Mouse (Mus musculus): ENCODE measurements around the gene Clip2. TPM values are rescaled to one million over a fixed set of nuclear protein-coding genes. Genes with fewer than 3 reads are reported as not detected.
"Not testable (repeated sequence)": the region's sequence is repeated elsewhere in the genome, so short reads cannot be mapped to it uniquely, and the experiment has no call there.

The Clip2 gene
- polyA plus RNA-seq, 1 experiment from 2014 or later = 8.0 TPM

DNA sequence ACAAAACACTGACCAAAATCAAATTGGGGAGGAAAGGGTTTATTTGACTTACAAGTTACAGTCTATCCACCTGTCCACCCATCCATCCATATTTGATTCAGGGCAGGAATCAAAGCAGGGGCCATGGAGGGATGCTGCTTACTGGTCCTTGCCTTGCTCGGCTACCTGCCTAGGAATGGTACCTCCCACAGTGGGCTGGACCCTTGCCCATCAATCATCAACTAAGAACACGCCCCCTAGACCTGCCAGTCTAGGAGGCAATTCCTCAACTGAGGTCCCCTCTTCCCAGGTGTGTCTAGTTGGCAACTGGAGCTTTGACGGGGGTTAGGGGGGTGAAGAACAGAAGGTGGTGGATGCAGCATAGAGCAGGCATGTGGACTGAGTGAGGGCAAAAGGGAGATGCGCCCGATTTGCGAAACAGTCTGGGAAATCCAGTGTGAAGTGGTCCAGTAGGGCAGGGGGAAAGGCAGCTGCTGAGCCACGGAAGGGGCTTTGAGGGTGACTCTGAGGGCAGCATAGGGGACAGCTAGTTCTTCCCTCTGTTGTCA, 67.0 kb downstream of the Clip2 start:
- no peaks in the 10 kb centered on the region for H3K27me3 ChIP-seq (ENCODE audit: control insufficient read depth, insufficient read depth, low read length)
- ATAC-seq (ENCODE audit: low FRiP score) (no peak), DNase-seq (ENCODE audit: low spot score) (no peak)
- H3K27ac ChIP-seq (ENCODE audit: low read depth, low read length) = no peak overlapping the region
- WGBS = 78% methylated on average over 7 of the region's 7 CpGs
- H3K9me3 ChIP-seq (ENCODE audit: control insufficient read depth, low read length) = no peaks in the 10 kb centered on the region
- H3K4me2 ChIP-seq (replicated peaks; ENCODE audit: low read depth, low read length) = no peak overlapping the region
- H3K4me3 ChIP-seq (ENCODE audit: low read depth, low read length) = no peak overlapping the region
- H3K9ac ChIP-seq (ENCODE audit: low read depth, low read length) = no peak overlapping the region
- no peaks in the 10 kb centered on the region for H3K4me1 ChIP-seq (replicated peaks; ENCODE audit: control insufficient read depth, insufficient read depth, low read length)
- H3K36me3 ChIP-seq (ENCODE audit: control insufficient read depth, insufficient read depth, low read length) = 0 out of 2 replicates have a peak, but pooled peaks cover 3% of the 10 kb centered on the region

DNA sequence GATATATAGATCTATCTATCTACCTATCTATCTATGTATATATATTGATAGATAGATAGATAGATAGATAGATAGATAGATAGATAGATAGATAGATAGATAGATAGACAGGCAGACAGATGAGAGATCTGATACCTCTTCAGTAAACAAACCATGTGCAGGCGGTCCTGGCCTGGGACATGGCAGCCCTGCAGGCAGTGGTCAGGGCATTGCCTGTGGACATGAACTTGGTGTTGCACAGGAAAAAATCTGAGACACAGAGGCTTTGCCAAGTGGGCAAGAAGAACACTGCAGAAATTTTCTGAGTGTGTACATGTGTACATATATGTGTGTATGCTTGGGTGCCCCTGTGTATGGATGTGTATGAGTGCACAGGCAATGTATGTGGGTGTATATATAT, 68.9 kb downstream of the Clip2 start:
- no peaks in the 10 kb centered on the region for H3K9me3 ChIP-seq (ENCODE audit: control insufficient read depth, low read length)
- H3K27ac ChIP-seq (ENCODE audit: low read depth, low read length) = no peak overlapping the region
- H3K9ac ChIP-seq (ENCODE audit: low read depth, low read length) = no peak overlapping the region
- no peak for DNase-seq (ENCODE audit: low spot score)
- no peaks in the 10 kb centered on the region for H3K36me3 ChIP-seq (ENCODE audit: control insufficient read depth, insufficient read depth, low read length)
- H3K27me3 ChIP-seq (ENCODE audit: control insufficient read depth, insufficient read depth, low read length) = no peaks in the 10 kb centered on the region
- H3K4me2 ChIP-seq (replicated peaks; ENCODE audit: low read depth, low read length) = no peak overlapping the region
- no peak overlapping the region for H3K4me3 ChIP-seq (ENCODE audit: low read depth, low read length)
- ATAC-seq (ENCODE audit: low FRiP score) = no peak
- H3K4me1 ChIP-seq (replicated peaks; ENCODE audit: control insufficient read depth, insufficient read depth, low read length) = no peaks in the 10 kb centered on the region
- WGBS = 86% methylated on average over 1 of the region's 1 CpGs

DNA sequence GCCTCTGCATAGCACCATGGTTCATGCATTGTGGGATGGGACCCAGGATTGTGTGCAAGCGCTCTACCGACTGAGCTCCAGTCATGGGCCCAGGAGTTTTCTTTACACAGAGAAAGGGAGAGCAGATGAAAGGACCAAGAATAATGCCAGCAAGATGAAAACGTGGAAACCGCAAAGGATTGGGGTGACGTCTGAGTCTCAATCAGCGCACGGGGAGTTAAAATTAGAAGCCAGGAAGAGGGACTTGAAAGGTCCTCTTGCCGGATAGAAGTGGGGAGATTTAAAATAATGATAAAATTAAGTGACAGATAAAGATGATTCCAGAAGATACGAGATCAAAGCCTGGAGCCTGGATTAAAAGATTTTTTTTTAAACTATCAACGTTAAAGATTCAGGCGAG, 69.9 kb downstream of the Clip2 start:
- no peak overlapping the region for H3K27ac ChIP-seq (ENCODE audit: low read depth, low read length)
- no peaks in the 10 kb centered on the region for H3K9me3 ChIP-seq (ENCODE audit: control insufficient read depth, low read length)
- H3K4me2 ChIP-seq (replicated peaks; ENCODE audit: low read depth, low read length) = no peak overlapping the region
- no peak overlapping the region for H3K9ac ChIP-seq (ENCODE audit: low read depth, low read length)
- H3K36me3 ChIP-seq (ENCODE audit: control insufficient read depth, insufficient read depth, low read length) = no peaks in the 10 kb centered on the region
- no peaks in the 10 kb centered on the region for H3K4me1 ChIP-seq (replicated peaks; ENCODE audit: control insufficient read depth, insufficient read depth, low read length)
- WGBS = 70% methylated on average over 11 of the region's 11 CpGs
- ATAC-seq (ENCODE audit: low FRiP score) = no peak
- DNase-seq (ENCODE audit: low spot score) = no peak
- H3K4me3 ChIP-seq (ENCODE audit: low read depth, low read length) = no peak overlapping the region
- no peaks in the 10 kb centered on the region for H3K27me3 ChIP-seq (ENCODE audit: control insufficient read depth, insufficient read depth, low read length)

DNA sequence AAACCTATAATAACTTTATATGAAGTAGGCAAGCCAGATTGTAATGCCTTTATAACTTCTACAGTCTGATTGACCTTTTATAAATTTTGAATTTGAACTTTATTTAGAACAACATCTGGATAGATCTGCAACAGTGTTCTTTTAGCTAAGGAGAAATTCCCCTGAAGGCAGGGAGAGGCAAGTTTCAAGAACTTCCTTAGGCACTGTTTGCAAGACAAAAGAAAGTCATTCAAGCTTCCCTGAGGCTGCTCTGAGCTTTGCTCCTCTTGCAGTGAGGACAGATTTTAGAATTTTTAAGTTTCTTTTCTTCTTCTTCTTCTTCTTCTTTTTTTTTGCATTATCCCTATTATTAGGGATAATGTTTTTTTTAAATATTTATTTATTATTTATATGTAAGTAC, 73.3 kb downstream of the Clip2 start:
- H3K4me3 ChIP-seq (ENCODE audit: low read depth, low read length); H3K36me3 ChIP-seq (ENCODE audit: control insufficient read depth, insufficient read depth, low read length); H3K27me3 ChIP-seq (ENCODE audit: control insufficient read depth, insufficient read depth, low read length); H3K4me2 ChIP-seq (replicated peaks; ENCODE audit: low read depth, low read length); H3K9ac ChIP-seq (ENCODE audit: low read depth, low read length); DNase-seq (ENCODE audit: low spot score); H3K27ac ChIP-seq (ENCODE audit: low read depth, low read length); H3K9me3 ChIP-seq (ENCODE audit: control insufficient read depth, low read length); ATAC-seq (ENCODE audit: low FRiP score); H3K4me1 ChIP-seq (replicated peaks; ENCODE audit: control insufficient read depth, insufficient read depth, low read length): not testable (repeated sequence)

DNA sequence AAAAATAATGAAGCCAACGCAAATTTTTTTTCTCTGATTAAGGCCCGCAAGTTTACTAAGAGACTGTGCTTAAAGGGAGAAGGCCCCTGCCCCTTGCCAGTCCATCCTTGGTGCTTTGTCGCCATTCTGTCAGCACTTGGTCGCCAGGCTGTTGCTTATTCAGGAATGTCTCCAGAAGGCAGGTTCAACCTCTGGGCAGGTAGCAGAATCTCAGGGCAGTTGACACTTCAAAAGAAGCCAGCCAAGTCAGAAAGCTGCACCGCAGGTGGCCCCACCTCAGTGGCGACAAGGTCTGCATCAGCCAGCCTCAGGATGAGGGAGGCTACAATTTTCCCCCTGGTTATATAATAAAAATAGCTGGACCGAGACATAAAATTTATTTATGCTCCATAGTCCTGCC, 76.5 kb downstream of the Clip2 start:
- not testable (repeated sequence) for ATAC-seq (ENCODE audit: low FRiP score); H3K36me3 ChIP-seq (ENCODE audit: control insufficient read depth, insufficient read depth, low read length); H3K27me3 ChIP-seq (ENCODE audit: control insufficient read depth, insufficient read depth, low read length); H3K27ac ChIP-seq (ENCODE audit: low read depth, low read length); H3K4me1 ChIP-seq (replicated peaks; ENCODE audit: control insufficient read depth, insufficient read depth, low read length); H3K9ac ChIP-seq (ENCODE audit: low read depth, low read length); H3K4me2 ChIP-seq (replicated peaks; ENCODE audit: low read depth, low read length); H3K4me3 ChIP-seq (ENCODE audit: low read depth, low read length); DNase-seq (ENCODE audit: low spot score); H3K9me3 ChIP-seq (ENCODE audit: control insufficient read depth, low read length)
- WGBS = 90% methylated on average over 7 of the region's 7 CpGs

DNA sequence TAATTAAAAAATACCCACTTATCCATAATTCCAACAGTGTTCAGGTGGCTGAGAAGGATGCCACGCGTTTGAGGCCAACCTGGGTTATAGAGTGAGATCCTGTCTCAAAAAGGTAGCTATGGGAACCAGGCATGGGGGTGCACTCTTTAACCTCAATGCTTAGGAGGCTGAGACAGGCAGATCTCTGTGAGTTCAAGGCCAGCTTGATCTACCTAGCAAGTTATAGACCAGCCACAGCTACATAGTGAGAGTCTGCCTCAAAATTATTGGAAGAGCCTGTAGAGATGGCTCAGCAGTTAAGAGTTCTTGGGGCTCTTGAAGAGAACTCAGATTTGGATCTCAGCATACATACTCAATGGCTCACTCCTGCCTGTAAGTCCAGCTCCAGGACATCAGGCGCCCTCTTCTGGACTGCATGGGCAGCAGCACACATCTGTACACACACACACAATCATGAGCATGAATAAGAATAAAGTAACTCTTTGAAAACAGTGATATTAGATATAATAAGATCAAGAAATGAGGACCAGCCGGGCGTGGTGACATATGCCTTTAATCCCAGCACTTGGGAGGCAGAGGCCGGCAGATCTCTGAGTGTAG, 77.1 kb downstream of the Clip2 start:
- ATAC-seq (ENCODE audit: low FRiP score) = no peak
- Histone ChIP-seq H3K36me3 (ENCODE audit: control insufficient read depth, insufficient read depth, low read length) (no peaks in the 10 kb centered on the region), H3K9me3 (ENCODE audit: control insufficient read depth, low read length) (no peaks in the 10 kb centered on the region), H3K4me3 (ENCODE audit: low read depth, low read length) (no peak overlapping the region), H3K4me2 (replicated peaks; ENCODE audit: low read depth, low read length) (no peak overlapping the region), H3K27ac (ENCODE audit: low read depth, low read length) (no peak overlapping the region), H3K4me1 (replicated peaks; ENCODE audit: control insufficient read depth, insufficient read depth, low read length) (no peaks in the 10 kb centered on the region), H3K27me3 (ENCODE audit: control insufficient read depth, insufficient read depth, low read length) (no peaks in the 10 kb centered on the region), H3K9ac (ENCODE audit: low read depth, low read length) (no peak overlapping the region)
- WGBS = 93% methylated on average over 6 of the region's 6 CpGs
- DNase-seq (ENCODE audit: low spot score) = no peak

- H3K36me3 ChIP-seq (ENCODE audit: control insufficient read depth, insufficient read depth, low read length) = no peaks in the 10 kb centered on the region
- ATAC-seq (ENCODE audit: low FRiP score) (no peak), DNase-seq (ENCODE audit: low spot score) (no peak)
- H3K9ac ChIP-seq (ENCODE audit: low read depth, low read length) = no peak overlapping the region
- no peaks in the 10 kb centered on the region for H3K9me3 ChIP-seq (ENCODE audit: control insufficient read depth, low read length)
- H3K27ac ChIP-seq (ENCODE audit: low read depth, low read length) = no peak overlapping the region
- WGBS = 91% methylated on average over 2 of the region's 2 CpGs
- no peak overlapping the region for H3K4me3 ChIP-seq (ENCODE audit: low read depth, low read length)
- no peaks in the 10 kb centered on the region for H3K27me3 ChIP-seq (ENCODE audit: control insufficient read depth, insufficient read depth, low read length)
- H3K4me1 ChIP-seq (replicated peaks; ENCODE audit: control insufficient read depth, insufficient read depth, low read length) = no peaks in the 10 kb centered on the region
- no peak overlapping the region for H3K4me2 ChIP-seq (replicated peaks; ENCODE audit: low read depth, low read length)
Observed at GRCm38 (mm10) chr5:134473902-134474301, 78.3 kb downstream of the Clip2 start.

GRCm38 (mm10) chr5:134470538-134471169, 81.6 kb downstream of the Clip2 start:
- H3K27ac ChIP-seq (ENCODE audit: low read depth, low read length) = no peak overlapping the region
- H3K9ac ChIP-seq (ENCODE audit: low read depth, low read length) = no peak overlapping the region
- ATAC-seq (ENCODE audit: low FRiP score) (no peak), DNase-seq (ENCODE audit: low spot score) (no peak)
- H3K9me3 ChIP-seq (ENCODE audit: control insufficient read depth, low read length) = no peaks in the 10 kb centered on the region
- H3K4me2 ChIP-seq (replicated peaks; ENCODE audit: low read depth, low read length) = no peak overlapping the region
- peaks cover 10% of the 10 kb centered on the region for H3K4me1 ChIP-seq (replicated peaks; ENCODE audit: control insufficient read depth, insufficient read depth, low read length)
- no peak overlapping the region for H3K4me3 ChIP-seq (ENCODE audit: low read depth, low read length)
- no peaks in the 10 kb centered on the region for H3K36me3 ChIP-seq (ENCODE audit: control insufficient read depth, insufficient read depth, low read length)
- 79% methylated on average over 8 of the region's 8 CpGs for WGBS
- H3K27me3 ChIP-seq (ENCODE audit: control insufficient read depth, insufficient read depth, low read length) = no peaks in the 10 kb centered on the region

- 87% methylated on average over 7 of the region's 7 CpGs for WGBS
- ATAC-seq (ENCODE audit: low FRiP score) = no peak
Observed at GRCm38 (mm10) chr5:134469559-134470150, 82.6 kb downstream of the Clip2 start.

More at GRCm38 (mm10) chr5:134469559-134470150, 82.6 kb downstream of the Clip2 start:
- no peak overlapping the region for H3K4me3 ChIP-seq (ENCODE audit: low read depth, low read length)
- H3K36me3 ChIP-seq (ENCODE audit: control insufficient read depth, insufficient read depth, low read length) = no peaks in the 10 kb centered on the region
- H3K27ac ChIP-seq (ENCODE audit: low read depth, low read length) = no peak overlapping the region
- no peak overlapping the region for H3K4me2 ChIP-seq (replicated peaks; ENCODE audit: low read depth, low read length)
- no peak overlapping the region for H3K9ac ChIP-seq (ENCODE audit: low read depth, low read length)
- no peak for DNase-seq (ENCODE audit: low spot score)
- no peaks in the 10 kb centered on the region for H3K27me3 ChIP-seq (ENCODE audit: control insufficient read depth, insufficient read depth, low read length)
- H3K4me1 ChIP-seq (replicated peaks; ENCODE audit: control insufficient read depth, insufficient read depth, low read length) = peaks cover 10% of the 10 kb centered on the region
- H3K9me3 ChIP-seq (ENCODE audit: control insufficient read depth, low read length) = no peaks in the 10 kb centered on the region
